ENCODE assay signal across 9 mouse cellular contexts in genomic region chr12:71481371-71481770, GRCm38 (mm10).
DNase-seq lines count a peak whose midpoint lies in the region; ATAC-seq and TF ChIP-seq lines count a peak whose summit lies in the region.
"Had no signal": no experiment of that assay in that cellular context is flagged by ENCODE, and none has a peak within 500 bp of the region (broad histone marks: within the 10 kb centered on the region; RNA-seq: fewer than 3 reads in every experiment).

No protein-coding gene starts in this region.

- peak; percentile 36 for DNase-seq in gastrocnemius, adult 18-20 months (ENCODE audit: low spot score)
- DNase-seq in gastrocnemius, postnatal 14 days: no peak
- peak; percentile 13 to 25 for DNase-seq in layer of hippocampus, adult 2 months (ENCODE audit: low spot score in 2 of 2)
- no peak for DNase-seq in layer of hippocampus, adult 11-12 months (ENCODE audit: low spot score)
- DNase-seq in 3T3-L1 (ENCODE audit: low read depth, low spot score): peak; percentile 35
- peak; percentile 43 for DNase-seq in forebrain, postnatal 0 days
- DNase-seq in cerebellum, postnatal 36 days: no peak
- no peak for DNase-seq in frontal cortex, postnatal 10 days (ENCODE audit: low spot score in 2 of 2)

- H3K9me3 ChIP-seq in forebrain, postnatal 0 days (ENCODE audit: low read length): no peaks in the 10 kb centered on the region
- H3K9me3 ChIP-seq: lung, embryonic 15.5 days had no signal

- no peak overlapping the region for H3K4me2 ChIP-seq in forebrain, postnatal 0 days (ENCODE audit: low read depth)
- H3K4me2 ChIP-seq: lung, embryonic 15.5 days had no signal

- H3K27me3 ChIP-seq in forebrain, postnatal 0 days (ENCODE audit: insufficient read depth, low read length): no peaks in the 10 kb centered on the region
- H3K27me3 ChIP-seq: lung, embryonic 15.5 days had no signal

- WGBS in forebrain, postnatal 0 days: 44% methylated on average over 6 of the region's 6 CpGs

- peak; percentile 45; the same call in 1 of the 2 replicates for ATAC-seq in forebrain, postnatal 0 days

- H3K27ac ChIP-seq in layer of hippocampus, adult 2 months: peak overlapping the region; percentile 37
- 0 out of 2 replicates have a peak overlapping the region, but pooled peaks have one; percentile 23 for H3K27ac ChIP-seq in forebrain, postnatal 0 days (ENCODE audit: low read depth, low read length)

- H3K9ac ChIP-seq in forebrain, postnatal 0 days: no peak overlapping the region
- H3K9ac ChIP-seq: lung, embryonic 15.5 days had no signal

- peaks cover 15% of the 10 kb centered on the region for H3K4me1 ChIP-seq in forebrain, postnatal 0 days (ENCODE audit: insufficient read depth)

- no peaks in the 10 kb centered on the region for H3K36me3 ChIP-seq in forebrain, postnatal 0 days (ENCODE audit: insufficient read depth)
- H3K36me3 ChIP-seq: lung, embryonic 15.5 days had no signal

- TF ChIP-seq CTCF in layer of hippocampus, adult 2 months (conservative IDR thresholded peaks at IDR 0.05): no peak
- no peak for TF ChIP-seq CTCF in forebrain, postnatal 0 days (IDR thresholded peaks at IDR 0.05; ENCODE audit: low read depth)

- intact Hi-C loops in gastrocnemius, postnatal 14 days (cut with DNase I; ENCODE audit: low total_unique reads): no loop called here

- H3K4me3 ChIP-seq in layer of hippocampus, adult 2 months: no peak overlapping the region
- H3K4me3 ChIP-seq in forebrain, postnatal 0 days (ENCODE audit: low read depth, low read length): no peak overlapping the region
- H3K4me3 ChIP-seq: lung, embryonic 15.5 days had no signal

Comparison
In these comparisons a context has a peak if more than half of its experiments do, and no peak if none do; other contexts are left out.
1. DNase-seq: peak in gastrocnemius, adult 18-20 months (single experiment), layer of hippocampus, adult 2 months (2 of 2), 3T3-L1 (single experiment) and forebrain, postnatal 0 days (single experiment); none in gastrocnemius, postnatal 14 days (single experiment), layer of hippocampus, adult 11-12 months (single experiment), cerebellum, postnatal 36 days (0 of 2) and frontal cortex, postnatal 10 days (0 of 2).